Mouse (Mus musculus) urinary bladder, postnatal 25 days (tissue): Measurements from ENCODE around the gene 2200002D01Rik.
A peak's percentile ranks its signal among the peaks of the same experiment; 100 is the strongest.
"Not testable (repeated sequence)": the region's sequence is repeated elsewhere in the genome, so short reads cannot be mapped to it uniquely, and the experiment has no call there.

Experiments
- DNase-seq: peaks from one replicate; pipeline ENCODE4 v3.0.0; 2022; ENCODE audit warnings: low spot score

The 2200002D01Rik gene

DNA sequence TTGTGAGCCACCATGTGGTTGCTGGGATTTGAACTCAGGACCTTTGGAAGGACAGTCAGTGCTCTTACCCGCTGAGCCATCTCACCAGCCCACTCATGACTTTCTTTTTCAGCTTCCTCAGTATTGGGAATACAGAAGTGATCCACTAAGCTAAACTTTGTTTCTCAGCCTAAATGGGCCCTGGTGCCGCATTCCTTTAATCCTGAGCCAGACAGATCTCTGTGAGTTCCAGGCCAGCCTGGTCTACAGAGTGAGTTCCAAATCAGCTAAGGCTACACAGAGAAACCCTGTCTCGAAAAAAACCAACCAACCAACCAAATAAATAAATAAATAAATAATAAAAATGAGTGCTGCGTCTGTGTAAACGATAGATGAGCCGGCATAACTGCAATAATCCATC, 10.7 kb downstream of the 2200002D01Rik start:
- not testable (repeated sequence) for DNase-seq

DNA sequence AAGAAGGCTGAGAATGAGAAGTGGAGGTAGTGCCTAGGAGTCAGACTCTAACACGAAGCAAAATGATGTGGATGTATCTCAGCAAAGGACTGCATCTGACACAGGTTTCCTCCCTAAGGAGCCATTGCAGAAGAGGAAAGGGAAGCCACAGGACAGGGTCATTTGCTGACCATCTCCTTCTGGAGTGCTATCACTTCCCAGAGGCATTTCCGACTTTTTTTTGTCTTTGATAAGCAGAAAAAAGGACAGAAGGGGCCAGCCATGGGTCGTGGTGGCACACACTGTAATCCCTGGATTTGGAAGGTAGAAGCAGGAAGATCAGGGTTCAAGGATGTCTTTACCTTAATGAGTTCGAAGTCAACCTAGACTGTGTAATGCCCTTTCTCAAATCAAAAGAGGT, 11.7 kb downstream of the 2200002D01Rik start:
- no peak for DNase-seq

DNA sequence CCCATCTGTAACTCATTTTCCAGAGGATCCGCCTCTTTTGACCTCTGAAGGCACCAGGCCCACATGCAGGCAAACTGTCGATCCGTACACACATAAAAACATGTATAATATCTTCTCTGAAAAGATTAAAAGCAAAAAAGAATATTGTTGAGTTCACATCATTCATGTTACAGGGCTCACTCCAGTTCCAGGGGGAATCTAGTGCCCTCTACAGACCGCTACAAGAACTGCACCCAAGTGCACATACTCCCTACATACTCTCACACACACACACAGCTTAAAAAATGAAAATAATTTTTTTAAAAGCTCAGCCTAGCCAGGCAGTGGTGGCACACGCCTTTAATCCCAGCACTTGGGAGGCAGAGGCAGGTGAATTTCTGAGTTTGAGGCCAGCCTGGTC, 13.6 kb downstream of the 2200002D01Rik start:
- no peak for DNase-seq

- DNase-seq, result no peak
Observed at GRCm38 (mm10) chr7:29233745-29234144, 14.5 kb downstream of the 2200002D01Rik start.

DNA sequence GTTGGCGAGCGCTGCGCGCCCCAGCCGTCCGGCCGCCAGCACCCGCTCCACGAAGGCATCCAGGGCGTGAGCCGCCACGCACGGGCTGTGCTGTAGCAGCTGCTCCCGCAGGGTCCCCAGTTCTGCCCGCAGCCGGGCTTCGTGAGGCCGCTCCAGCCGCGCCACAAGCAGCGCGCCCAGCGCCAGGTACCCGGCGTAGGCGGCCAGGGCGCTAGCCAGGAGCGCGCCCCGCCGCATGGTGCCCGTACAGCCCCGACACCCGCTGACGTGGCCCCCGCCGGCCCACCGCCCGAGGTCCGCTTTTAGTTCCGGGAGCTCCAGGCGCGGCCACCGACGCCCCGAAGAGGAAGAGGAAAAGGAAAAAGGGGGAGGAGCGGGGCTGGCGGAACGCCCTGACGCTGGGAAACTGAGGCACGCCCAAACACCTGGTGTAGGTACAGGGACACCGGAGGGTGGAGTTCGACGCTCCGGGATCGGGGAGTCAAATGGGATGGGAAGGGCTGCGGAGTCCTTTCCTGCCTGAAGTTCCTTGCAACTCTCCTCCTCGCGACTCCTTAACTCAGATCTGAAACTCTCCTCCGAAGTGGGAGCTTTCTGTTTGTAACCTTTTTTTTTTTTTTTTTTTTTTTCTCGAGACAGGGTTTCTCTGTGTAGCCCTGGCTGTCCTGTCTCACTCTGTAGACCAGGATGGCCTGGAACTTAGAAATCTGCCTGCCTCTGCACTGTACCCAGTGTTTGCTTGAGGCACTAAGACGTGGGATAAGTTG, 15.8 kb downstream of the 2200002D01Rik start, which contains the start of gene Kcnk6:
Kcnk6 (minus strand) TSS at position 269 of the 767 bp plus-strand sequence.
- DNase-seq, result peak; percentile 37

GRCm38 (mm10) chr7:29231517-29231916, 16.7 kb downstream of the 2200002D01Rik start:
- DNase-seq, result no peak

GRCm38 (mm10) chr7:29230560-29230959, 17.7 kb downstream of the 2200002D01Rik start:
- DNase-seq, result no peak

- DNase-seq, result no peak
Observed at GRCm38 (mm10) chr7:29228202-29228601, 20.1 kb downstream of the 2200002D01Rik start.

- DNase-seq, result no peak
Observed at GRCm38 (mm10) chr7:29225520-29225919, 22.7 kb downstream of the 2200002D01Rik start.

DNA sequence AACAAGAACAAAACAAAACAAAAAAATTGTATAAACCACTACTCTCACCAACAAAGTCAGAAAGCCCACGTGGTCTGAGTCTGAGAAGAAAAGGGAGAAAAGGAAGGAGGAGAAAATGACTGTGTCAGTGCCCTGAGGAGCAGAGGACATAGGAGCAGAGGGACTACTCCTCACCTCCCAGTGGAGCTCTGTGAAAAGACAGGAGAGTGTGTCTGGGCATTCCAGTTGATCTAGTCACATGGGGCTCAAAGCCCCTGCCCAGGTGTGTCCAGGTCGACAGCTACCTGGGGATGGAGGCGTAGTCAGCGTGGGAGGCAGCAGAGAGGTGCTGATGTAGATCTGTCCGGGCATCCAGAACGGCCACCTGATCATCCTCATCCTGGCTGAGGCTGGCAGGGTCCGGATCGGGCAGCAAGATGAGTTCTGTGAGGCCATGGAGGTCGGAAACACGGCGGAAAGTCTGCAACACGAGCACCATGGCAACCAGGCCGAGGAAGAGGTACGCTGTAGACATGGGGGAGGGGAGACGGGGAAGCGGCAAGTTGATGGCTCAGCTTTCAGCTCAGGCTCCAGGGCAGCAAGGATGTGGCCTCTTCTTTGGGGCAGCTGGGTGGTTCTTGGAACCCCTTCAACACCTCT, 23.4 kb downstream of the 2200002D01Rik start:
- no peak for DNase-seq

DNA sequence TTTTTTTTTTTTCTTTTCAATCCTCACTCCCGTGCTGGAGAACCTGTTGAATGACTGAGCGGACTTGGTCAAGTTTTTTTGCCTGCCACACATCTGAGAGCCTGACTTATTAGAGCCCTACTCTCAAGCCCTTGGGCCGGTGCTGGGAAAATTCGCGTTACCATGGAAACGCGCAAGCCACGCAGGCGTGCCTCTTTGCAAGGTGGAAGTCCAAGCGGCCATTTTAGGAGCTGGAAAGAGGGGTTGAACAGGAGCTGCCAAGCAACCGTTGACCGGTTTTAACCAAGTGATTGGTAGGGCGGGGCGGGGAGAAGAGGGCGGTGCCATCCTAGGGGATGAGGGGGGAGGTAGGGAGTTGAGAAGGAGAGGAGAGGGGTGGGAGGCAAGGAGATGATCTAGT, 33.4 kb downstream of the 2200002D01Rik start:
- DNase-seq, result no peak

GRCm38 (mm10) chr7:29214236-29214635, 34.0 kb downstream of the 2200002D01Rik start:
- DNase-seq, result no peak

DNA sequence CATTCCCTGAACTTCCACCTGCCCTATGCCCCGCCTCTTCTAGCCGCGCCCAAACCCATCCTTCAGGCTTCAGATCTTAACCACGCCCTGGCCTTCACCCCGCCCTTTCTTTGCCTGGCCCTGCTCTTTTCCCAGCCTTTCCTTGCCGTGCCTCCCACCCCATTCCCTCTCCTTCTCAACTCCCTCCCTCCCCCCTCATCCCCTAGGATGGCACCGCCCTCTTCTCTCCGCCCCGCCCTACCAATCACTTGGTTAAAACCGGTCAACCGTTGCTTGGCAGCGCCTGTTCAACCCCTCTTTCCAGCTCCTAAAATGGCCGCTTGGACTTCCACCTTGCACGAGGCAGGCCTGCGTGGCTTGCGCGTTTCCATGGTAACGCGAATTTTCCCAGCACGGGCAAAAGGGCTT, 34.6 kb downstream of the 2200002D01Rik start, which contains the start of gene Catsperg1:
Catsperg1 (minus strand) TSS at position 361 of the 408 bp plus-strand sequence.
- no peak for DNase-seq

GRCm38 (mm10) chr7:29212775-29213560, 35.3 kb downstream of the 2200002D01Rik start:
- not testable (repeated sequence) for DNase-seq

GRCm38 (mm10) chr7:29212199-29212765, 36.0 kb downstream of the 2200002D01Rik start:
- no peak for DNase-seq

DNA sequence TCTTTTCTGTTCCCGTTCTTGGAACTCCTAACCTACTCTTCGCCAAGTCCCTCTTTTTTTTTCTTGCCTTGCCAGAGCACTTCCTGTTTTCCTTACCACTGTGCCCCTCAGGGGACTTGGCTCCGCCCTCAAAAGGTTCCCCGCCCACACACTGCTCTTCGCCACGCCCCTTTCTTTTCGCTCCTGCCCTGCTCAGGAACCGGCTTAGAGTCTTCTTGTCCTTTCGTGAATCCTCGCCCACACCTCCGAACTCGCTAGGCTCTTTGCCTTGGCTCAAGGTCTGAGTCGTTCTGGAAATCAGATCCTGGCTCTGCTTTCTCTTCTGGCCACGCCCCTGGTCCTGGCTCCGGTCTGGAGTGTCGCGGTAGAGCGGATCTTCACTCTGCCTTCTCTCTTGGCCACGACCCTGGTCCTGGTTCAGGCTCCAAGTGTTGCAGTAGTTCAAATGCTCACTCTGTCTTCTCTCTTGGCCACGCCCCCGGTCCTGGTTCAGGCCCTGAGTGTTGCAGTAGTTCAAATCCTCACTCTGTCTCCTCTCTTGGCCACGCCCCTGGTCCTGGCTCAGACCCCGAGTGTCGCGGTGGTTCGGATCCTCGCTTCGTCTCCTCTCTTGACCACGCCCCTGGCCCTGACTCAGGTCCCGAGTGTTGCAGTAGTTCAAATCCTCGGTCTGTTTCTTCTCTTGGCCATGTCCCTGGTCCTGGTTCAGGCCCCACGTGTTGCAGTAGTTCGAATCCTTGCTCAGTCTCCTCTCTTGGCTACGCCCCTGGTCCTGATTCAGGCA, 36.7 kb downstream of the 2200002D01Rik start:
- DNase-seq, result peak; percentile 75

GRCm38 (mm10) chr7:29211013-29211412, 37.3 kb downstream of the 2200002D01Rik start:
- peak; percentile 39 for DNase-seq

DNA sequence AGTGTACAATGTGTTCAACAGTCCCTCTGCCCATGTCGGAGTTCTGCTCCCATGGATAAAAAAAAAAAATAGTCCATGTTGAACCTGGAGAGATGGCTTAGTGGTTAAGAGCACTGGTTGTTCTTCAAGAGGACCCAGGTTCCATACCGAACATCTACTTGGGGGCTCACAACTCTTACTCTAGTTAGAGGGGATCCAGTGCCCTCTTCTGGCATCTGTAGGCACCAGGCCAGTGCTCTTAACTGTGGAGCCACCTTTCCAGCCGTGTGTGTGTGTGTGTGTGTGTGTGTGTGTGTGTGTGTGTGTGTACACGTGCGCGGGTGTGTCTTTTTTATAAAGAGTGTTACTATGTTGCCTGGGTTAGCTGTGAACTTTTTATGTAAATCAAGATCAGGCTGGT, 45.7 kb downstream of the 2200002D01Rik start:
- DNase-seq, result no peak
